Mouse (Mus musculus) liver, postnatal 0 days (tissue): ENCODE measurements around the gene Tmem14c.

Experiments used
- CTCF ChIP-seq: sonication (generic); IDR thresholded peaks from 2 replicates; pipeline ENCODE4 v1.5.1; 2016; ENCODE audit warnings: antibody characterized with exemption, low read depth
- EP300 ChIP-seq: IDR thresholded peaks from 2 replicates; pipeline ENCODE4 v1.6.1; 2016; ENCODE audit warnings: antibody characterized with exemption, low read depth, mild to moderate bottlenecking

DNA sequence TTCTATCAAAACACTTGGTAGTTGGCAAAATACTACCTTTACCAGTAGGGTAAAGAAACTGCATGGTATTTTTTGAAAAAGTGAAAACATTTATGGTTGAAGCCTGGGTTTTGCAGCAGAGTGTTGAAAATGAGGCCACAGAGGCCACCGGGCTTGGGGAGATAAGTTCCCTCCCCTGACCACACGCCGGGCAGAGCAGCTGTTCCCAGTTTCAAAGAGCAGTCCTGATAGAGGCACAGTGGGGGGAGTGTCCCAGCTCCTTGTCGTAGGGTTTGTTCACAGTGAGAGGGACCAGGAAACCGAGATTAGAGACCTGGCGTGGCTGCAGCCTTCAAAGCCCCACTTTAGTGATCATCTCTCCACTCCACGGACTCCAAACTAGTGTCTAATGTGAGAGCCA is 4.4 kb downstream of the Tmem14c start:
- TF ChIP-seq CTCF (no peak), EP300 (peak; percentile 64)
